Mouse (Mus musculus) small intestine, adult 2 months (tissue): ENCODE data around the gene Clec16a.

ENCODE experiments used
- CTCF ChIP-seq: fragments of 200-500 bp; IDR thresholded peaks from 2 replicates; pipeline ENCODE4 v1.5.1; 2012; ENCODE audit warnings: low read depth, mild to moderate bottlenecking, control low read depth, inconsistent platforms, low read length, moderate library complexity, mixed read lengths; ENCODE audit not compliant: insufficient replicate concordance, insufficient read length; ENCODE audit errors: extremely low read depth
- POLR2A ChIP-seq: fragments of 200-500 bp; IDR thresholded peaks from 2 replicates; pipeline ENCODE4 v1.6.1; 2012; ENCODE audit warnings: low read depth, mild to moderate bottlenecking, control low read depth, inconsistent platforms, low read length, moderate library complexity

DNA sequence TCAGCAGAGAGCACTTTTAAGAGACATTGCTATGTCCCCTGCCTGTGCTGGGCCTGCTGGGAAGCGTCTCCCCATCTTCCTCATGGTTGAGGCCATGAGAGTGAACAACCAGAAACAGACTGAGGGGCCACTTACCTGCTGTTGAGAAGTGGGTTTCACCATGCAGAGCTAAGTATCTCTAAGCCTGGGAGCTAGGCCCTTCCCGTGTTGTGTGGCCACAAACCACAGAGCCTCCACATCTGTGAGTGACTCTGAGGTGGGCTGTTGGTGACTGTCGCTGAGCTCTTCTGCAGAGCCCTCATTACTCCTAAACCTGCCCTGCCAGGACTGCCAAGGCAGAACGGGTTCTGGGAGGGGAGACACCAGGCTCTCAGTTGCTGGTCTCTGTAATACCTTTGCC lies 185.8 kb downstream of the Clec16a start:
- TF ChIP-seq POLR2A (no peak), CTCF (no peak)
